Mouse (Mus musculus) myocyte (in vitro differentiated cells): ENCODE data around the gene Il34. TPM values are rescaled to one million over a fixed set of nuclear protein-coding genes. Genes with fewer than 3 reads are reported as not detected.

ENCODE experiments used
- H3K27me3 ChIP-seq: one replicate; pipeline ENCODE4 v1.6.1; 2011; ENCODE audit not compliant: control insufficient read depth, insufficient read depth, insufficient read length
- H3K36me3 ChIP-seq: one replicate; pipeline ENCODE4 v1.6.1; 2011; ENCODE audit not compliant: control insufficient read depth, insufficient read depth
- H3K4me2 ChIP-seq: one replicate; pipeline ENCODE4 v1.6.1; 2011; ENCODE audit warnings: low read depth, control low read depth
- H3K4me3 ChIP-seq: one replicate; pipeline ENCODE4 v1.5.1; 2011; ENCODE audit warnings: mild to moderate bottlenecking, control low read depth, moderate library complexity
- H3K79me2 ChIP-seq: one replicate; pipeline ENCODE4 v1.6.1; 2011; ENCODE audit not compliant: control insufficient read depth, insufficient read depth
- H3ac ChIP-seq: one replicate; pipeline ENCODE4 v1.6.1; 2011; ENCODE audit not compliant: control insufficient read depth, insufficient read length
- CEBPB ChIP-seq: IDR thresholded peaks from 2 replicates; pipeline ENCODE4 v1.6.1; 2011; ENCODE audit warnings: mild to moderate bottlenecking, moderate library complexity; ENCODE audit not compliant: poor library complexity, insufficient read depth, severe bottlenecking
- E2F4 ChIP-seq: IDR thresholded peaks from one replicate; pipeline ENCODE4 v1.6.1; 2011; ENCODE audit warnings: mild to moderate bottlenecking, control low read depth, moderate library complexity; ENCODE audit not compliant: insufficient read depth
- MAX ChIP-seq: IDR thresholded peaks from one replicate; pipeline ENCODE4 v1.6.1; 2011; ENCODE audit warnings: low read depth, mild to moderate bottlenecking, control low read depth
- MYOD1 ChIP-seq, 3 experiments: IDR thresholded peaks; one replicate each; pipeline ENCODE4 v1.6.1; 2011; ENCODE audit warnings: control low read depth in 2 of 3, low read depth in 2 of 3, mild to moderate bottlenecking in 2 of 3, moderate library complexity in 1 of 3; ENCODE audit not compliant: insufficient read length in 2 of 3, control insufficient read depth in 1 of 3
- MYOG ChIP-seq, 3 experiments: IDR thresholded peaks; one replicate each; pipeline ENCODE4 v1.6.1; 2011; ENCODE audit warnings: control low read depth in 2 of 3, low read depth in 2 of 3, mild to moderate bottlenecking in 2 of 3; ENCODE audit not compliant: insufficient read length in 2 of 3, control insufficient read depth in 1 of 3, insufficient read depth in 1 of 3
- POLR2A ChIP-seq: IDR thresholded peaks from one replicate; pipeline ENCODE4 v1.6.1; 2011; ENCODE audit warnings: low read depth, mild to moderate bottlenecking, control low read depth, moderate library complexity; ENCODE audit not compliant: insufficient read length
- POLR2AphosphoS2 ChIP-seq: IDR thresholded peaks from one replicate; pipeline ENCODE4 v1.6.1; 2011; ENCODE audit warnings: low read depth, control low read depth; ENCODE audit not compliant: insufficient read length
- REST ChIP-seq: IDR thresholded peaks from one replicate; pipeline ENCODE4 v1.6.1; 2011; ENCODE audit warnings: mild to moderate bottlenecking, control low read depth, moderate library complexity; ENCODE audit not compliant: insufficient read depth, insufficient read length
- SRF ChIP-seq: IDR thresholded peaks from one replicate; pipeline ENCODE4 v1.6.1; 2011; ENCODE audit warnings: low read depth; ENCODE audit not compliant: control insufficient read depth, insufficient read length
- TCF12 ChIP-seq: IDR thresholded peaks from one replicate; pipeline ENCODE4 v1.6.1; 2011; ENCODE audit warnings: mild to moderate bottlenecking, control low read depth; ENCODE audit not compliant: poor library complexity, insufficient read depth, severe bottlenecking
- TCF3 ChIP-seq: IDR thresholded peaks from one replicate; pipeline ENCODE4 v1.6.1; 2011; ENCODE audit warnings: low read depth, control low read depth; ENCODE audit not compliant: insufficient read length
- USF1 ChIP-seq: IDR thresholded peaks from one replicate; pipeline ENCODE4 v1.6.1; 2011; ENCODE audit warnings: low read depth, mild to moderate bottlenecking, control low read depth, moderate library complexity
- polyA plus RNA-seq: library from polyadenylated mRNA; unstranded; fragments of >200 nt; fragmentation: generic; extraction: Trizol; gene quantifications from one replicate; pipeline ENCODE4 v1.2.1, GENCODE M21; 2012; ENCODE audit warnings: missing spikeins

The Il34 gene
- polyA plus RNA-seq, 1 experiment, result 13.4 TPM

DNA sequence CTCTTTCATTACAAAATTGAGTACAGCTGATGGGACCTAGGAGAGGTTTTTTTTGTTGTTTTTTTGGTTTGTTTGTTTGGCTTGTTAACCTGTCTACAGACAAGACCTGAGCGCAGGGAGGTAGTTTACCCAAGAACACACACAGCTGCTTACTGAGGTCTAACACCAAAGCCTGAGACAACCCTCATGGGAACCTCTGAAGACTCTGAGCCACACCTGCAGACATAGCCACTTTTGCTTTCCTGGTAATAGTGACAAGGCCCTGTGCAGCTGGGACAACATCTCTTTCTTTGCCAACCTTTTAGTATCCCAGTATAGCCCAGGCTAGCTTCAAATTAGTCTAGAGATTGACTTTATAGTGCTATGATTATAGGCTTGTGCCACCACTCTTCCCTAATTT lies 422 bp upstream of the Il34 start:
- TF ChIP-seq TCF12, result no peak
- TF ChIP-seq MYOG (IDR thresholded peaks at IDR 0.05; ENCODE audit: control insufficient read depth in 1 of 3, insufficient read depth in 1 of 3, insufficient read length in 2 of 3, low read depth in 2 of 3), result no peak
- no peak for TF ChIP-seq E2F4
- no peak for TF ChIP-seq CEBPB
- no peak for TF ChIP-seq SRF
- H3K79me2 ChIP-seq, result no peaks in the 10 kb centered on the region
- no peaks in the 10 kb centered on the region for H3K27me3 ChIP-seq
- H3K36me3 ChIP-seq, result peaks cover 17% of the 10 kb centered on the region
- H3K4me2 ChIP-seq, result no peak overlapping the region
- no peak overlapping the region for H3K4me3 ChIP-seq
- no peak overlapping the region for H3ac ChIP-seq

- TF ChIP-seq MYOG (IDR thresholded peaks at IDR 0.05; ENCODE audit: control insufficient read depth in 1 of 3, insufficient read depth in 1 of 3, insufficient read length in 2 of 3, low read depth in 2 of 3) (no peak), TCF12 (no peak), CEBPB (no peak), POLR2AphosphoS2 (no peak), E2F4 (no peak), TCF3 (no peak), POLR2A (no peak), USF1 (no peak), MYOD1 (IDR thresholded peaks at IDR 0.05; ENCODE audit: control insufficient read depth in 1 of 3, insufficient read length in 2 of 3, low read depth in 2 of 3) (no peak), SRF (no peak), MAX (no peak)
- H3K79me2 ChIP-seq, result no peaks in the 10 kb centered on the region
- no peaks in the 10 kb centered on the region for H3K27me3 ChIP-seq
- H3K36me3 ChIP-seq, result peaks cover 10% of the 10 kb centered on the region
- no peak overlapping the region for H3K4me3 ChIP-seq
- H3K4me2 ChIP-seq, result no peak overlapping the region
- no peak overlapping the region for H3ac ChIP-seq
Measured at GRCm38 (mm10) chr8:110804825-110805514, 754 bp downstream of the Il34 start.

GRCm38 (mm10) chr8:110803856-110804255 lies 1.9 kb downstream of the Il34 start:
- no peak overlapping the region for H3ac ChIP-seq
- H3K79me2 ChIP-seq, result no peaks in the 10 kb centered on the region
- H3K4me2 ChIP-seq, result no peak overlapping the region
- TF ChIP-seq MYOD1 (IDR thresholded peaks at IDR 0.05; ENCODE audit: control insufficient read depth in 1 of 3, insufficient read length in 2 of 3, low read depth in 2 of 3) (no peak), POLR2A (no peak), E2F4 (no peak), CEBPB (no peak), TCF3 (no peak), REST (no peak), MAX (no peak), USF1 (no peak), MYOG (IDR thresholded peaks at IDR 0.05; ENCODE audit: control insufficient read depth in 1 of 3, insufficient read depth in 1 of 3, insufficient read length in 2 of 3, low read depth in 2 of 3) (no peak), SRF (no peak), TCF12 (no peak), POLR2AphosphoS2 (no peak)
- H3K4me3 ChIP-seq, result no peak overlapping the region
- H3K27me3 ChIP-seq, result no peaks in the 10 kb centered on the region
- peaks cover 2% of the 10 kb centered on the region for H3K36me3 ChIP-seq

- no peaks in the 10 kb centered on the region for H3K79me2 ChIP-seq
- no peak overlapping the region for H3K4me2 ChIP-seq
- no peak overlapping the region for H3K4me3 ChIP-seq
- H3K36me3 ChIP-seq, result no peaks in the 10 kb centered on the region
- no peak overlapping the region for H3ac ChIP-seq
- no peak for TF ChIP-seq TCF12
- TF ChIP-seq SRF, result no peak
- no peak for TF ChIP-seq POLR2A
- TF ChIP-seq E2F4, result no peak
- no peaks in the 10 kb centered on the region for H3K27me3 ChIP-seq
Measured at GRCm38 (mm10) chr8:110802988-110803387, 2.7 kb downstream of the Il34 start.

DNA sequence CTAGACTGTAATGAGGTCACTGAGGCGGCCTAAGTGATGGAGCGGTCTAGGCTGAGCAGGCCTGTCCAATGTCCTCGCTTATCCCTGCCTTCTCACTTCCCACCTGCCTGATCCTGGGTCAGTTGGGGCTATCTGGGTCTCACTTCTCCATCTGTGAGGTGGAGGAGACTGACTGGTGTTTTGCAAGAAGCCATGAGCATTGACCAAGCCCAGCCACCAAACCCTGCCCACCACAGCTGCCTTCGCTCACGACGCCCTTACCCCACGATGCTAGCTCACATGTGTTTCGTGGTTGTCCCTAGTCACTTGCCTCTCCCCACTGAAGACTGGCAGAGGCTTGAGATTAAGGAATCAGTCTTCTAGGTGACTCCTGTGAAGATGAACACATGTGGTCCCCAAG lies 8.6 kb downstream of the Il34 start:
- H3K27me3 ChIP-seq, result no peaks in the 10 kb centered on the region
- no peak overlapping the region for H3ac ChIP-seq
- H3K4me3 ChIP-seq, result no peak overlapping the region
- H3K79me2 ChIP-seq, result no peaks in the 10 kb centered on the region
- H3K36me3 ChIP-seq, result no peaks in the 10 kb centered on the region
- no peak for TF ChIP-seq TCF12
- peak in 1 of 3 experiments; percentile 37 for TF ChIP-seq MYOD1 (IDR thresholded peaks at IDR 0.05; ENCODE audit: control insufficient read depth in 1 of 3, insufficient read length in 2 of 3, low read depth in 2 of 3)
- TF ChIP-seq USF1, result no peak
- peak in 2 of 3 experiments; percentile 33 to 65 for TF ChIP-seq MYOG (IDR thresholded peaks at IDR 0.05; ENCODE audit: control insufficient read depth in 1 of 3, insufficient read depth in 1 of 3, insufficient read length in 2 of 3, low read depth in 2 of 3)
- TF ChIP-seq TCF3, result no peak
- H3K4me2 ChIP-seq, result no peak overlapping the region
